Mouse (Mus musculus) gastrocnemius, postnatal 10 days (tissue): ENCODE data around the gene Dpep1. TPM values are rescaled to one million over a fixed set of nuclear protein-coding genes. Genes with fewer than 3 reads are reported as not detected.

Experiments used
- DNase-seq: peaks from one replicate; pipeline ENCODE4 v3.0.0; 2021; ENCODE audit warnings: mixed read lengths
- total RNA-seq, 2 experiments: library from RNA; stranded (reverse); gene quantifications; 2 replicates each; pipeline ENCODE4 v1.2.3; 2021

The Dpep1 gene
- total RNA-seq, 2 experiments from 2014 or later: 5.1 to 6.6 TPM

- DNase-seq: no peak
Observed at GRCm38 (mm10) chr8:123250940-123251339, 64.9 kb downstream of the Dpep1 start.

Other genes starting within 250 kb of the Dpep1 start
- gene Ankrd11, start 144.0 kb upstream of the Dpep1 start, total RNA-seq: 10 to 100 TPM; 52.0 to 65.8 TPM
- gene Spg7, start 123.3 kb upstream of the Dpep1 start, total RNA-seq: 10 to 100 TPM; 49.6 to 56.8 TPM
- gene Rpl13, start 83.9 kb upstream of the Dpep1 start, total RNA-seq: 100 to 1,000 TPM; 676 to 736 TPM
- under 1 TPM; 0.41 to 0.82 TPM for gene Cpne7, start 68.9 kb upstream of the Dpep1 start, total RNA-seq
- gene Sult5a1, start 27.9 kb upstream of the Dpep1 start, total RNA-seq: 1 to 10 TPM; 5.8 to 6.4 TPM
- gene Chmp1a, start 26.5 kb downstream of the Dpep1 start, total RNA-seq: 10 to 100 TPM; 41.0 to 48.2 TPM
- 1 to 10 TPM; 1.2 to 2.4 TPM for gene Spata33, start 26.6 kb downstream of the Dpep1 start, total RNA-seq
- 10 to 100 TPM; 14.2 to 18.7 TPM for gene Cdk10, start 38.6 kb downstream of the Dpep1 start, total RNA-seq
- 1 to 10 TPM; 1.2 to 1.5 TPM for gene Spata2l, start 50.0 kb downstream of the Dpep1 start, total RNA-seq
- gene Zfp276, start 68.0 kb downstream of the Dpep1 start, total RNA-seq: 10 to 100 TPM in 1 of 2 experiments, 1 to 10 TPM in 1; 8.0 to 11.5 TPM
- gene Vps9d1, start 68.1 kb downstream of the Dpep1 start, total RNA-seq: 10 to 100 TPM; 12.3 to 13.4 TPM
- gene Fanca, start 132.3 kb downstream of the Dpep1 start, total RNA-seq: 1 to 10 TPM; 4.6 to 6.2 TPM
- 1 to 10 TPM in 1 of 2 experiments, under 1 TPM in 1; 0.86 to 1.2 TPM for gene Spire2, start 146.5 kb downstream of the Dpep1 start, total RNA-seq
- 100 to 1,000 TPM; 144 to 157 TPM for gene Tcf25, start 187.5 kb downstream of the Dpep1 start, total RNA-seq
- not detected for gene Mc1r, start 220.9 kb downstream of the Dpep1 start, total RNA-seq
- gene Tubb3, start 225.2 kb downstream of the Dpep1 start, total RNA-seq: 1 to 10 TPM; 1.8 to 1.9 TPM
- 10 to 100 TPM; 35.8 to 37.6 TPM for gene Def8, start 237.3 kb downstream of the Dpep1 start, total RNA-seq